Mouse (Mus musculus): Measurements from ENCODE around the gene Qtrt2. TPM values are rescaled to one million over a fixed set of nuclear protein-coding genes. Genes with fewer than 3 reads are reported as not detected.

The Qtrt2 gene
- total and polyA plus RNA-seq, 3 experiments, result 52.1 to 108 (median 60.0) TPM

DNA sequence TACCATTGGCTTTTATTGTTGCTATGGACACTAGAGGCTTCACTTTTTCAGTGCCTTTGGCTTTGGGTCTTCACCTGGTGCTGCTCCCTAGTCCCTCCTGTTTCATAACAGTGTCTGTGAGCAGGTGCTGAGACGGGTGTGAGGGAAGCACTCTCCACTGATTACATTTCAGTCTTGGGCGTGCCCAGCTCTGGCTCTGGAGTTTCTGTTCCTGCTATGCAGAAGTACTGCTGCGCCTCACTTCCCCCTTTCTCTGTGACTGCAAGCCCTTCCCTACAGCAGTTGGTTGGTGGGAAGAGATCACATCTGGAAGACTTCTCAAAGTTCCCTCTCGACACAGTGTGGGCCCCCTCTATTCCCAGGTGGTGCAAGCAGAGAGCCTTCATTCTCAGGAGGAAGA is 25.0 kb upstream of the Qtrt2 start (continued):
- TF ChIP-seq ZC3H11A (IDR thresholded peaks at IDR 0.05; ENCODE audit: low read depth, low read length), result no peak
- no peak for TF ChIP-seq CHD2 (IDR thresholded peaks at IDR 0.05; ENCODE audit: low read length)
- TF ChIP-seq IRF4 (IDR thresholded peaks at IDR 0.05; ENCODE audit: low read depth, low read length), result peak; percentile 96
- peak; percentile 29; the same call in 1 of the 2 replicates for TF ChIP-seq MYC (IDR thresholded peaks at IDR 0.05; ENCODE audit: low read depth, low read length)
- no peak for TF ChIP-seq ZMIZ1 (IDR thresholded peaks at IDR 0.05; ENCODE audit: low read depth, low read length)
- TF ChIP-seq E2F4 (IDR thresholded peaks at IDR 0.05; ENCODE audit: insufficient replicate concordance, low read depth, low read length), result no peak

DNA sequence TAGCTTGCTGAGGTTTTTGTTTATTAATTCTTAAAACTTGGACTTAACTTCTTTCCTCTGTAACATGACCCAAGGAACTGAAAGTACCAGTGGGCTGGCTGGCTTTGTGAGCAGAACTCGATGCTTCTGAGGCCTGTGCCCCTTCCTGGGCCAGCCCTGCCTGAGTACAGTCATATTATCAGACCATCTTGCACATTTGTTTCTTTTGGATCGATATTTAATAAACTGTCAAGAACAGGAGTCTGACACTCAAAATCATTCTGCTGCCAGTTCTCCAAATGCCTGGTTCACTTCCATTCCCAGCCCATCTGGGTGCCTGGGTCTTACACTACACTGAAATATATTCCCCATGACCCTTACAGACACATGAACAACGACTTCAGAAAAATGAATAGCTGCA is 19.3 kb upstream of the Qtrt2 start:
- H3K4me1 ChIP-seq (ENCODE audit: control insufficient read depth in 1 of 2, insufficient read depth in 2 of 2), result peaks cover 0 to 21% of the 10 kb centered on the region in 2 experiments; a peak in 2 of 4 replicates
- H3K27ac ChIP-seq (ENCODE audit: insufficient read depth, low read depth), result no peak overlapping the region
- no peaks in the 10 kb centered on the region for H3K27me3 ChIP-seq (replicated peaks)
- in situ Hi-C loops (cut with MboI; ENCODE audit: low pct_ligation_motif_present, low pct_unique_long_range_greater_than_20kb, low sequenced_read_pairs) (no loop called here), dilution Hi-C loops (cut with MboI; ENCODE audit: extremely low pct_ligation_motif_present, extremely low pct_unique_long_range_greater_than_20kb, low sequenced_read_pairs) (no loop called here)
- H3K36me3 ChIP-seq (replicated peaks in 1 of 2; ENCODE audit: control insufficient read depth in 1 of 2, insufficient read depth in 1 of 2, low read length in 1 of 2), result peaks cover 0 to 36% of the 10 kb centered on the region in 2 experiments
- no peaks in the 10 kb centered on the region for H3K9me3 ChIP-seq (replicated peaks; ENCODE audit: low read length)
- H3K4me2 ChIP-seq (ENCODE audit: insufficient read depth, low read depth, poor library complexity, severe bottlenecking), result no peak overlapping the region
- no peaks in the 10 kb centered on the region for H3K79me2 ChIP-seq (replicated peaks; ENCODE audit: control insufficient read depth, extremely low read depth, insufficient read depth, poor library complexity, severe bottlenecking)
- H3K9ac ChIP-seq (ENCODE audit: insufficient read depth, low read depth), result no peak overlapping the region
- no peak for TF ChIP-seq GABPA (IDR thresholded peaks at IDR 0.05; ENCODE audit: insufficient replicate concordance, low read depth, low read length)
- no peak for TF ChIP-seq JUND (conservative IDR thresholded peaks at IDR 0.05; ENCODE audit: low read depth, low read length)
- no peak for TF ChIP-seq BHLHE40 (IDR thresholded peaks at IDR 0.05; ENCODE audit: low read depth, low read length)
- no peak for TF ChIP-seq TCF12 (IDR thresholded peaks at IDR 0.05; ENCODE audit: low read depth, low read length)
- no peak for TF ChIP-seq USF1 (IDR thresholded peaks at IDR 0.05; ENCODE audit: low read depth, low read length)
- TF ChIP-seq NELFE (IDR thresholded peaks at IDR 0.05; ENCODE audit: low read depth, low read length), result no peak
- no peak for TF ChIP-seq ZC3H11A (IDR thresholded peaks at IDR 0.05; ENCODE audit: low read depth, low read length)
- TF ChIP-seq CHD2 (IDR thresholded peaks at IDR 0.05; ENCODE audit: low read length), result no peak
- no peak for TF ChIP-seq POLR2A (IDR thresholded peaks at IDR 0.05; ENCODE audit: low read depth, low read length)
- no peak for TF ChIP-seq ZMIZ1 (IDR thresholded peaks at IDR 0.05; ENCODE audit: low read depth, low read length)
- no peak for TF ChIP-seq CTCF (conservative IDR thresholded peaks at IDR 0.05 in 1 of 2, IDR thresholded peaks at IDR 0.05 in 1 of 2; ENCODE audit: low read depth in 2 of 2, low read length in 2 of 2)
- TF ChIP-seq PAX5 (IDR thresholded peaks at IDR 0.05; ENCODE audit: low read length), result no peak
- no peak for TF ChIP-seq MAZ (IDR thresholded peaks at IDR 0.05; ENCODE audit: low read depth, low read length)
- TF ChIP-seq POLR2AphosphoS2 (IDR thresholded peaks at IDR 0.05; ENCODE audit: low read depth, low read length), result no peak
- no peak for TF ChIP-seq USF2 (conservative IDR thresholded peaks at IDR 0.05; ENCODE audit: low read depth, low read length)
- no peak for TF ChIP-seq UBTF (IDR thresholded peaks at IDR 0.05; ENCODE audit: low read depth, low read length)
- no peak for TF ChIP-seq KAT2A (IDR thresholded peaks at IDR 0.05; ENCODE audit: insufficient replicate concordance, low read length)
- TF ChIP-seq NRF1 (IDR thresholded peaks at IDR 0.05; ENCODE audit: low read depth, low read length), result no peak
- no peak for TF ChIP-seq E2F4 (IDR thresholded peaks at IDR 0.05; ENCODE audit: insufficient replicate concordance, low read depth, low read length)
- TF ChIP-seq TBP (conservative IDR thresholded peaks at IDR 0.05; ENCODE audit: low read depth, low read length), result no peak
- no peak for DNase-seq (ENCODE audit: extremely low read depth)
- no peak overlapping the region for H3K4me3 ChIP-seq (replicated peaks in 1 of 3; ENCODE audit: low read depth in 2 of 3, low read length in 2 of 3, poor library complexity in 1 of 3)
